Mouse (Mus musculus): ENCODE measurements around the gene Ldlrad3. TPM values are rescaled to one million over a fixed set of nuclear protein-coding genes. Genes with fewer than 3 reads are reported as not detected.

The Ldlrad3 gene
- polyA plus RNA-seq, 1 experiment from 2014 or later = 31.2 TPM

DNA sequence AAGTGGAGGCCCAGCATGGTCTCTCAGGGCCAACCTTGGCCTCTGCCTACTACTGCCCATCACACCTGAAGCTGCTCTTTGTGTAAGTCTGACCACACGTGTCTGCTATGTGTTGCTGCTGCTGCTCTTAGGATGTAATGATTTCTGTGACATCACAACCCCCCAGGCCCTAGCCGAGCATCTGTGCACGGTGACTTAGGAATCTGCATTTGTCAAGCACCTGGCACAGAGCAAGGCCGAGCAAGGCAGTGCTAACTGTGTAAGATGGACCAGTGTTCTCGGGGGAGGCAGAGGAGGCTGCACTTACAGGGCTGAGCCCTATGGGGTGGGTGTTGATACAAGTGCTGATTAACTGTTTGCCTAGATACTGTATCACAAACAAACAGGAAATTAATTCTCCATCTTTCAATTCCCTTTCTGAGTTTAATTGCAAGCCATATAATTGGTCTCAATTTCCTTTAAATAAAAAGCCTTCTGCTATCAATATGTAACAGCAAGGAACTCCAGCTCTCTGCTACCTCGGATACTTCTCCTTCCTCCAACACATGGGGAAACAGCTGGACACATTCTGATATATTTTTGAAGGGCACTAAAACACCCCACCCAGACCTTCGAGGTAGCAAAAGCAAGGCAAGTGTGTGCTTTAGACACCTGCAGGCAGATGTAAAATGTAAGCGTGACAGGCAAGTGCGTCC, 152.2 kb downstream of the Ldlrad3 start:
- Histone ChIP-seq H3K27me3 (replicated peaks) (no peaks in the 10 kb centered on the region), H3K4me3 (no peak overlapping the region), H3K4me1 (peaks cover 66% of the 10 kb centered on the region), H3K9ac (no peak overlapping the region), H3K4me2 (no peak overlapping the region), H3K27ac (peak overlapping the region; percentile 36; the same call in 1 of the 2 replicates), H3K9me3 (no peaks in the 10 kb centered on the region), H3K36me3 (replicated peaks) (no peaks in the 10 kb centered on the region)
- ATAC-seq (replicated peaks) = no peak
- 61% methylated on average over 9 of the region's 9 CpGs for WGBS

DNA sequence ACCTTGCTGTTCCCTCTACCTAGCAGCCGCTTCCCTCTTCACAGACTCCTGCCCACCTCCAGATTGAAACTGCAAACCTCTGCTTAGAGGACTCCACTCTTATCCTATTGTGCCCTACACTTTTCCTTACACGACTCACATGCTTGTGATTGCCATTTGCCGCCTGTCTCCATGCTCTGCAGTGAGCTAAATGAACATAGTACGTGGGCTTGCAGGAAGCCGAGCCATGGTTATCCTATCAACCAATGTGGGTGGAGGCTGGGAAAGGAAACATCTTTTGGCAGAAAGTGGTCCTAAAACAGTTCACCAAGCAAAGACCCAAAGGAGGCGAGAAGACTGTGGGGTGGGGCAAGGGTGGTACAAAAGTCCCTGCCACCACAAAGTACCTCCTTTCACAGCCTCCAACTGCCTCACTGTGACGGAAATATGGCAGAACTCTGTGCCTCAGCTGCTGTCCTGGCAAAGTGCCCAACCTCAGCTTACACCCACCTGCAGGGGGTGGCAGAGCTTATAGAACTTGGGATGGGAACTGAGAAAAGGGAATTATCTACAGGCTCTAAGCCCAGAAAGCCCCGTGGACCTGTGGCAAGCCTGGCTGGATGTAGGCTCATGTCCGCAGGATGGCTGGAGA, 153.4 kb downstream of the Ldlrad3 start:
- no peak for ATAC-seq (replicated peaks)
- Histone ChIP-seq H3K27me3 (replicated peaks) (no peaks in the 10 kb centered on the region), H3K9me3 (no peaks in the 10 kb centered on the region), H3K4me3 (no peak overlapping the region), H3K4me2 (no peak overlapping the region), H3K36me3 (replicated peaks) (no peaks in the 10 kb centered on the region), H3K4me1 (peaks cover 57% of the 10 kb centered on the region), H3K27ac (0 out of 2 replicates have a peak overlapping the region, but pooled peaks have one; percentile 36), H3K9ac (no peak overlapping the region)
- WGBS = 60% methylated on average over 9 of the region's 9 CpGs

- ATAC-seq (replicated peaks) = peak; percentile 55
- Histone ChIP-seq H3K4me3 (no peak overlapping the region), H3K4me1 (peaks cover 46% of the 10 kb centered on the region), H3K27ac (peak overlapping the region; percentile 59), H3K9me3 (no peaks in the 10 kb centered on the region), H3K4me2 (no peak overlapping the region), H3K27me3 (replicated peaks) (no peaks in the 10 kb centered on the region), H3K36me3 (replicated peaks) (no peaks in the 10 kb centered on the region), H3K9ac (no peak overlapping the region)
- WGBS = 16% methylated on average over 5 of the region's 5 CpGs
These were observed 155.5 kb downstream of the Ldlrad3 start for GRCm38 (mm10) chr2:102030652-102031051.

- H3K27ac ChIP-seq = peak overlapping the region; percentile 59
These were observed 156.0 kb downstream of the Ldlrad3 start for GRCm38 (mm10) chr2:102030152-102030551.

DNA sequence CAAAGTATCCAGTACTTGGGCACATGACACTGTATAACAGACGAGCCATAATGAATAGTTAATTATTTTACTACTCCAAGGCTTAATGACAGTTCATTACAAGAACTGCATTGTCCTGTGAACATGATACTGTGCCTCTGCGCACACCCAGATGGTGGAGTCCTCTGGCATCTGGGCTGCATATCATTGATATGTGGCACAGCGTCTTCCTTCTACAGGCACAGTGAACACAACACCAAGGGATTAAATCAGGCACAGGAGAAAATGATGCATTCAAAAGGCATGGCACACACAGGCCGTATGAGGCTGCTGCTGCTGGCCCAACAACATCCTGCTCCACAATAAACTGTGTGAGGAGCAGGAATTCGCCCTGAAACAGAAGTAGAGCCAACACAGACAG, 156.5 kb downstream of the Ldlrad3 start:
- no peaks in the 10 kb centered on the region for H3K36me3 ChIP-seq (replicated peaks)
- H3K27ac ChIP-seq = peak overlapping the region; percentile 59
- no peaks in the 10 kb centered on the region for H3K27me3 ChIP-seq (replicated peaks)
- WGBS = 45% methylated on average over 5 of the region's 5 CpGs
- peaks cover 46% of the 10 kb centered on the region for H3K4me1 ChIP-seq
- no peak overlapping the region for H3K4me2 ChIP-seq
- H3K9me3 ChIP-seq = no peaks in the 10 kb centered on the region
- H3K9ac ChIP-seq = 0 out of 2 replicates have a peak overlapping the region, but pooled peaks have one; percentile 6
- H3K4me3 ChIP-seq = no peak overlapping the region
- ATAC-seq (replicated peaks) = no peak; the same call in 1 of the 2 replicates

More at GRCm38 (mm10) chr2:102030152-102030551, 156.0 kb downstream of the Ldlrad3 start:
- WGBS = 66% methylated on average over 6 of the region's 6 CpGs
- Histone ChIP-seq H3K9me3 (no peaks in the 10 kb centered on the region), H3K36me3 (replicated peaks) (no peaks in the 10 kb centered on the region), H3K9ac (0 out of 2 replicates have a peak overlapping the region, but pooled peaks have one; percentile 6), H3K4me1 (peaks cover 46% of the 10 kb centered on the region), H3K4me2 (no peak overlapping the region), H3K27me3 (replicated peaks) (no peaks in the 10 kb centered on the region), H3K4me3 (no peak overlapping the region)
- no peak; the same call in 1 of the 2 replicates for ATAC-seq (replicated peaks)

GRCm38 (mm10) chr2:102027265-102027664, 158.9 kb downstream of the Ldlrad3 start:
- Histone ChIP-seq H3K4me3 (no peak overlapping the region), H3K9ac (no peak overlapping the region), H3K36me3 (replicated peaks) (no peaks in the 10 kb centered on the region), H3K27me3 (replicated peaks) (no peaks in the 10 kb centered on the region), H3K4me2 (no peak overlapping the region), H3K4me1 (peaks cover 25% of the 10 kb centered on the region), H3K9me3 (no peaks in the 10 kb centered on the region), H3K27ac (no peak overlapping the region)
- no peak for ATAC-seq (replicated peaks)
- 49% methylated on average over 7 of the region's 7 CpGs for WGBS

DNA sequence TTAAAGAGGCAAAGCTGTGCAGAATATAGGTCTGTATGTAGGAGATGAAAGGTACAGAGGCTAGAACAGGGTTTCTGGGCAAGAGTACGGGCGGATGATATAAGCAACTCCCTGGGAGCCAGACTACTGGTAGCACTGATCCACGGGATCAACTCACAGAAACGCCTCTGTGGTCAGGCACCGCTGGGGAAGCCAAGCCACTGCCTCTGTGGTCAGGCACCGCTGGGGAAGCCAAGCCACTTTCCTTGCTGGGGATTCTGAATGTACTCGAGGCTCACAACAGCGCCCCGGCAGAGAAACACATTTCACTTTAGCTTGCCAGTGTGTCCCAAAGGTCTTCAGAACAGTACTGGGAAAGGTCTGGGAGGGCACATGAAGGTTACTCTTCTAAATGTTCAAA, 160.0 kb downstream of the Ldlrad3 start:
- peaks cover 35% of the 10 kb centered on the region for H3K4me1 ChIP-seq
- 88% methylated on average over 9 of the region's 9 CpGs for WGBS
- no peak overlapping the region for H3K27ac ChIP-seq
- H3K27me3 ChIP-seq (replicated peaks) = no peaks in the 10 kb centered on the region
- no peak for ATAC-seq (replicated peaks)
- no peaks in the 10 kb centered on the region for H3K9me3 ChIP-seq
- no peak overlapping the region for H3K4me2 ChIP-seq
- H3K36me3 ChIP-seq (replicated peaks) = no peaks in the 10 kb centered on the region
- H3K9ac ChIP-seq = no peak overlapping the region
- no peak overlapping the region for H3K4me3 ChIP-seq

DNA sequence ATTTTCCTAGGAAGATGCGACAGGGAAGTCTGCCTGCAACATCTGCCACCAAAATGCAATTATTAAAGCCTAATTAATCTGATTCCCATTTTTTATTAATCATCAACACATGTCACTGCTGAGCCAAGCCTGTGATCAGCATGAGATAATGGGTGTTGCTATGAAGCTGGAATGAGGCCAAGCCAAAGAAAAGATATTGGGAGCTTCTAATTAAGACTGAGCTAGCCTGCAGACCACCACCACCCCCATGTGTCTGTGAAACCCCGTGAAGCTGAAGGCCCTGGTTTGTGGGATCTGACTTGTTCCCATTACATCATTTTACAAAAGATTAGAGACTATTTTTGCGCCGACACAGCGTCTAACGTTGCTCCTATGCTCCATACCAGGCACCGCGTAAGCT, 161.7 kb downstream of the Ldlrad3 start:
- Histone ChIP-seq H3K9me3 (no peaks in the 10 kb centered on the region), H3K27ac (no peak overlapping the region)

DNA sequence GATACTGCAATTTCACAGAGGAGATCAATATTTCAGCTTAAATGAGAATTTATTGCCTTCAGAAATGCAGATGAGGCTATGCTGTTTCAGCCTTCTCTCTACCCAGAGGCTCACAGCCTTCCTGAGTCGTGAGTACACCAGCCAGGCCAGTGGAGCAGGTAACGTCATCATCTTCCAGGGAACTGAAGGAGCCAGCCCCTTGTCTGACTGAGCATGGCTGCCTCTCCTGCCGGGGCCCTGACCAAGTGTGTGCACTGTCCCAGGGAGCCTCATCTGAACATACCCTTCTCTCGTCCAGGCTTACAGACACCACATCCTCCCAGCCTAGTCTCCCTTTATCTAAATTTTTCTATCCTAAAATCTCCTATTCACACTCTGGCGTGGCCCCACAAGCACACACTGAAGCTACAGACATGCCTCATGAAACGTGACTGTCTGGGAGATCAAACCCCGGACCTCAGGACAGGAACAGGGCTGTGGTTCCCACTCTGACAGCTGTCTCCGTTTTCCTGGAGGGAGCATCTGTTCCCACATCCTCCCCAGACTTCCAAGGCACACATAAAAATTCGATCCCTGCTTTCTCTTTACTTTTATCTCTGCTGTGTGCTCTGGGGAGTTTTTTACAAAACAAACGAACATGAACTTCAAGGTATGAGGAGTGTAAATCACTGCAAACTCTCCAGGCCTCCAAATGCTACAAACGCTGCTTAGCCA, 164.7 kb downstream of the Ldlrad3 start:
- H3K4me2 ChIP-seq = no peak overlapping the region
- no peaks in the 10 kb centered on the region for H3K36me3 ChIP-seq (replicated peaks)
- peaks cover 13% of the 10 kb centered on the region for H3K4me1 ChIP-seq
- no peak for ATAC-seq (replicated peaks)
- peak overlapping the region; percentile 57 for H3K27ac ChIP-seq
- no peaks in the 10 kb centered on the region for H3K9me3 ChIP-seq
- H3K4me3 ChIP-seq = no peak overlapping the region
- no peak overlapping the region for H3K9ac ChIP-seq
- WGBS = 33% methylated on average over 11 of the region's 11 CpGs
- no peaks in the 10 kb centered on the region for H3K27me3 ChIP-seq (replicated peaks)

More for the DNA sequence above, 161.7 kb downstream of the Ldlrad3 start:
- no peak overlapping the region for H3K4me2 ChIP-seq
- no peak overlapping the region for H3K9ac ChIP-seq
- no peaks in the 10 kb centered on the region for H3K27me3 ChIP-seq (replicated peaks)
- 79% methylated on average over 8 of the region's 8 CpGs for WGBS
- no peaks in the 10 kb centered on the region for H3K36me3 ChIP-seq (replicated peaks)
- peaks cover 22% of the 10 kb centered on the region for H3K4me1 ChIP-seq
- ATAC-seq (replicated peaks) = no peak
- H3K4me3 ChIP-seq = no peak overlapping the region

DNA sequence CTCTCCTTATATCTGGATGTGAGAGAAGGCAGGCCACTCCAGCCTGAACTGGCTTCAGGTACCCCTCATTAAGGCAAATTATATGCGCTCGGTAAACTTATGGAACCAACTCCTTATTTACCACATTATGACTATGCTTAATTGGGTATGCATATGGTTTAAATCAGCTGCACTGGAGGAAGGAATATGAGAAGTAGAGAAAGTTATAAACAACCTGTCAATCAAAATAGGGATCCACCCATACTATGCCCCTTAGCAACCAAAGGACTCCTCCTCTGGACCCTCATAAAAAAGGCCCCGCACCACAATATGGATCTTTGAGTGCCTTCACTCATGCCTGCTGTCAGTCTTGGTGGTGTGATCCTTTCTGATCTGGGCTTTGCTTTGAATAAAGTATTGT, 165.6 kb downstream of the Ldlrad3 start:
- no peak overlapping the region for H3K27ac ChIP-seq
- 85% methylated on average over 3 of the region's 3 CpGs for WGBS
- H3K9me3 ChIP-seq = no peaks in the 10 kb centered on the region
- ATAC-seq (replicated peaks) = no peak
- no peak overlapping the region for H3K4me2 ChIP-seq
- H3K36me3 ChIP-seq (replicated peaks) = no peaks in the 10 kb centered on the region
- peaks cover 13% of the 10 kb centered on the region for H3K4me1 ChIP-seq
- no peak overlapping the region for H3K4me3 ChIP-seq
- no peaks in the 10 kb centered on the region for H3K27me3 ChIP-seq (replicated peaks)
- no peak overlapping the region for H3K9ac ChIP-seq

- Histone ChIP-seq H3K4me3 (no peak overlapping the region), H3K4me2 (no peak overlapping the region), H3K4me1 (no peaks in the 10 kb centered on the region), H3K36me3 (replicated peaks) (no peaks in the 10 kb centered on the region), H3K27ac (no peak overlapping the region), H3K9me3 (no peaks in the 10 kb centered on the region), H3K9ac (no peak overlapping the region), H3K27me3 (replicated peaks) (no peaks in the 10 kb centered on the region)
- ATAC-seq (replicated peaks) = no peak
- 76% methylated on average over 6 of the region's 6 CpGs for WGBS
These were observed 171.6 kb downstream of the Ldlrad3 start for GRCm38 (mm10) chr2:102014538-102015113.

GRCm38 (mm10) chr2:102011311-102011975, 174.7 kb downstream of the Ldlrad3 start:
- 72% methylated on average over 6 of the region's 6 CpGs for WGBS
- H3K9ac ChIP-seq = no peak overlapping the region
- ATAC-seq (replicated peaks) = no peak
- no peak overlapping the region for H3K4me3 ChIP-seq
- no peaks in the 10 kb centered on the region for H3K36me3 ChIP-seq (replicated peaks)
- H3K27ac ChIP-seq = no peak overlapping the region
- H3K4me2 ChIP-seq = no peak overlapping the region
- peaks cover 21% of the 10 kb centered on the region for H3K4me1 ChIP-seq
- H3K27me3 ChIP-seq (replicated peaks) = no peaks in the 10 kb centered on the region
- H3K9me3 ChIP-seq = no peaks in the 10 kb centered on the region

Measured in midbrain, embryonic 15.5 days (tissue).